Mouse (Mus musculus): Measurements from ENCODE around the gene Vmn1r24.
"Not testable (repeated sequence)": the region's sequence is repeated elsewhere in the genome, so short reads cannot be mapped to it uniquely, and the experiment has no call there.

GRCm38 (mm10) chr6:57961403-57961802 lies at the start of gene Vmn1r24:
- TF ChIP-seq CTCF (conservative IDR thresholded peaks at IDR 0.05; ENCODE audit: low read length); POU5F1 (IDR thresholded peaks at IDR 0.05; ENCODE audit: borderline replicate concordance, low read length); NANOG (IDR thresholded peaks at IDR 0.05; ENCODE audit: borderline replicate concordance, low read length): not testable (repeated sequence)
